Mouse (Mus musculus) adrenal gland, adult (tissue): Measurements from ENCODE around the gene Gm10322.

Source experiments
- DNase-seq, 2 experiments: peaks; one replicate each; pipeline ENCODE4 v3.0.0; 2022 to 2023; ENCODE audit warnings: low spot score in 1 of 2; ENCODE audit not compliant: inconsistent age in 2 of 2

Gm10322 gene

GRCm38 (mm10) chr10:59600516-59600915 lies 15.3 kb upstream of the Gm10322 start:
- peak; percentile 60 to 84 for DNase-seq

GRCm38 (mm10) chr10:59602043-59602442 lies 13.8 kb upstream of the Gm10322 start:
- peak in 1 of 2 experiments; percentile 29 for DNase-seq

GRCm38 (mm10) chr10:59602891-59603290 lies 13.0 kb upstream of the Gm10322 start:
- peak; percentile 59 to 76 for DNase-seq

- peak in 1 of 2 experiments; percentile 70 for DNase-seq
These were observed 12.0 kb upstream of the Gm10322 start for GRCm38 (mm10) chr10:59603843-59604242.

DNA sequence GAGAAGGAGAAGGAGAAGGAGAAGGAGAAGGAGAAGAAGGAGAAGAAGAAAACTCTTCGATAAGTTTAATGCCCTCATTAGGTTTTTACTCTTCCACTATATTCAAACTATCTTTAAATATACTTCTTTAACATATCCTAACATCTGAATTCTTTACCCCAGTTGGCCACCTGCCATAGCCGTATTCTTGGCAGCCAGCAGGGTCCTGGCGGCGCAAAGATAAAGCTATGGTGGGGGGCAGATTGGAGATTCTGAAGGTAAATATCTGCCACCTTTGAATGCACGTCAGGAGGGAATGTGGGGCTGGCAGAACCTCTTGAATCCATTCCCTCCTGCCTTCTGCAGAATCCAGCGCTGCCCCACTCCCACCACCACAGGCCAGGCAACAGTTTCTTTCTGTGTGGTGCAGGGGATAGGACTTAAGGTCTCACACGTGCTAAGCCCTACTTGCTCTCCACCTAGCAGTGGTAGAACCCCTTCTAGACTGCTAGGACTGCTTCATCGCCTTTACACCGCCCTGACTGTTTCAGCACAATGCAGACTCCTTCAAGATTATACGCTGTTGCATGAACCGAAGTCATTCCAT lies 10.9 kb upstream of the Gm10322 start:
- DNase-seq: no peak

DNA sequence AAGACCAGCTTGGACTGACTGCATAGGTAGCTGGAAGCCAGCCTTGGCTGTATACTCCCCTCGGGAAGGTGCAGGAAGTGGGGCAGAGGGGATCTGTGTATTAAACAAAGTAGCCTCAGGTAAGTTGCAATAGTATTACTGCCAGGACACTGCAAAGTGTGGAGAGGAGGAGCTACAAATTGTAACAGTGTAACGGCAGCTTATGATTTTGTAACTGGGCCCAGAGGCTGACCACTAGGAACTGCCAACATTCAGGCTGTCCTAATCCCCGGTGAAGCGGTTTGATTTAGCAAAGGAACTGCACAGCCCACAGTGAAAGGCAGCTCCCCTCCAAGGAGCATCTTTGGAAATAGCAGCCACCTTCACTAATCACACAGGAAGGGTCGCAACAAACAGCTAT lies 2.6 kb upstream of the Gm10322 start:
- no peak for DNase-seq

DNA sequence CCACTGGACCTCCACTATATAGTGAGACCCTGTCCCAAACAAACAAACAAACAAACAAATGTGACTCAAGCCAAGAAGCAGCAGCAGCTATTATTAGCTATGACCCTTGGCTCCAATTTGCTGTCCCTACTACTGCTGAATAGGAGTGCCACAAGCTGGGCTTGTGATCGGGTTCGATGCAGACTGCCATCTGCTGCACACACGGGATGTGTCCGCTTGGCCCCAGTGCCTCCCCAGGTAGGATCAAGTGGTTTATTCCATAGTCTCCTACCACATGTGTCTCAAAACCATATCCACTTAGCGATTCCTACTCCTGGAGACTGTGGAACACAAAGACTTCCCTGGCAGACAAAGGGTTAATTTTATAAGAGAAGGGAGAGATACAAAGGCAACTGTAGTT lies 1.7 kb upstream of the Gm10322 start:
- no peak for DNase-seq

- DNase-seq: no peak
These were observed 452 bp upstream of the Gm10322 start for GRCm38 (mm10) chr10:59615411-59615810.

- DNase-seq: peak; percentile 97 to 99
These were observed 659 bp downstream of the Gm10322 start, which contains the start of gene Mcu for GRCm38 (mm10) chr10:59616522-59616921. Mcu (minus strand) TSS chr10:59616692.

GRCm38 (mm10) chr10:59617776-59618175 lies 1.9 kb downstream of the Gm10322 start:
- DNase-seq: no peak

- DNase-seq: no peak
These were observed 5.5 kb downstream of the Gm10322 start for GRCm38 (mm10) chr10:59621355-59621754.

DNA sequence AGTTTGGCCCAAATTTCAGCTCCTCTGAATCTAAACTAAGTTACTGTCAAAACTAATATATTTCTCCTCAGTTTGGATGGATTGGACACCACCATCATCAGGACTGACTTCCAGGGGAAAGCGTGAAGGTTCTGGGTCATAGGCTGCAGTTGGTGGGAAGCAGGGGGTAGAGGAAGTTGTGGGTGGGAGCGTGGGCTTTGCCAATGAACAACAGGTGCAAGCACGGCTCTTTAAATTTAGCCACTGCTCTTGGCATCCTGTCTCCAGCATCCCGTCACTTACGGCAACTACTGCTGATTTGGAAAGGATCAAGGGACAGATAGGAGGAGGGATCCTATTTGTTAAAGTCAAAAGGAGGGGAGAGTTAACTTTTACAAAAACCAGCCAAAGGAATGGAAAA lies 7.6 kb downstream of the Gm10322 start:
- DNase-seq: no peak

DNA sequence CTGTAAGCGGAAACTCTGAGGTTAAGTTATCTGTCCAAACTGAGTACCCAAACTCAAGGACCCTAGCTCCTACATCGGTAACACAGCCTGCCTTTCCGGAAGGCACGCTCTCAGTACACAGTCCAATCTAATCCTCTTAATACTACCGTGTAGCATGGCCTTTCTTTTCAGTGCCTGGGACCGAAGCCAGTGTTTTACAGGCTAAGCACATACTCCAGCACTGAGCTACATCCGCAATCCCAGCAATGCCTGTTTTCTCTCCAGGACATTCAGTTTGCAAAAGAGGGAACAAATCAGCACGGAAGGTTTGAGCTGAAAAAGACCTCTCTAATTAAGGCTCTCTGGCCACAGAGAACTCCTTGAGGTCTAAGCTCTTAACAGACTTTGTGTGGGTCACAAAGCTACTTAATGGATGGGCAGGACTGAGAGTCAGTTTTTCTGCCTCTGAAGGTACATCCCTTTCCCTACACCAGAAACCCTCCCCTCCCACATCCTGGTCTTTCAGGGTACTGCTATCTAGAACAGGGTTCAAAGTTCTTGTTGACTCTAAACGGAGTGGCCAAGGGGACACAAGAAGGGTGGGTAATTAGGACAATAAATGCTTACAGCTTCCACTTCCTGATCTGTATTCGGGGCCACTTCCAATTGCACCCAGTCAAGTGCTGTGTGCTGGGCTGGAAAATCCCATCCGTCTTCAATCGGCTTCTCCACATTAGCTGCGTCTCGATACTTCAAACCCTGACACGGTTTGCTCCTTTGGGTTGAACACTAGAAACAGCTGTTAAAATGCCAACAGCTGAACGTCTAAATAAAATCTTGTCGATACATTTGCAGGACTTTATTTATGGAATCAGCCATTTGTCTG lies 13.0 kb downstream of the Gm10322 start:
- no peak for DNase-seq

DNA sequence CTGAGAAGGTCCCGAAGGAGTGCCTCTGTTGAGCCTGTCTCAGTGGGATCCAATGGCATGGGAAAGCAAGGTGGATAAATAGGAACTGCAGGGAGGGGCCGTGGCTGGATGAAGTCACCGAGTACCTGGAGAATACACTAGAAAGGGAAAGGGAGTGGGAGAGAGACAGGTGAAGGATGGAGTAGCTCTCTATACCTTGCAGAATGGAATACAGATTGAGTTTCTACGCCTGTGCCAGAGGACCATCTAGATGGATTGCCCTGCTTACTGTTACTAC lies 13.6 kb downstream of the Gm10322 start:
- DNase-seq: no peak

DNA sequence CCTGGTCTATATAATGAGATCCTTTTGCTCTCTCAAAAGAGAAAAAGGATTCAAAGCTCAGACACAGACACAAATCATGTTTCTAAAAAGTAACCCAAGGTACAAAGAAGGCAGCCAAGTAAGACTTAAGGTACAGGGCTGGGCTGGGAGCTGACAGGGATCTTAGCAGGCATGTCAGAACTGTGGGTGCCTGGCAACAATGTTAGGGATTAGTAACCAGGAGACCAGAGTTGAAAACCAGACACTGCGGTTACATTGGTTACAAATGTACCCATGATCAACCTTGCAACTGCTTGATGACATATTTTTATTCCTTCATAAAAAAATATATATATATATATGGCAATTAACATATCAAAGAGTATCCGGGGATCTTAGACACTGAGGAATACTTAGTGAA lies 20.2 kb downstream of the Gm10322 start:
- DNase-seq: no peak

DNA sequence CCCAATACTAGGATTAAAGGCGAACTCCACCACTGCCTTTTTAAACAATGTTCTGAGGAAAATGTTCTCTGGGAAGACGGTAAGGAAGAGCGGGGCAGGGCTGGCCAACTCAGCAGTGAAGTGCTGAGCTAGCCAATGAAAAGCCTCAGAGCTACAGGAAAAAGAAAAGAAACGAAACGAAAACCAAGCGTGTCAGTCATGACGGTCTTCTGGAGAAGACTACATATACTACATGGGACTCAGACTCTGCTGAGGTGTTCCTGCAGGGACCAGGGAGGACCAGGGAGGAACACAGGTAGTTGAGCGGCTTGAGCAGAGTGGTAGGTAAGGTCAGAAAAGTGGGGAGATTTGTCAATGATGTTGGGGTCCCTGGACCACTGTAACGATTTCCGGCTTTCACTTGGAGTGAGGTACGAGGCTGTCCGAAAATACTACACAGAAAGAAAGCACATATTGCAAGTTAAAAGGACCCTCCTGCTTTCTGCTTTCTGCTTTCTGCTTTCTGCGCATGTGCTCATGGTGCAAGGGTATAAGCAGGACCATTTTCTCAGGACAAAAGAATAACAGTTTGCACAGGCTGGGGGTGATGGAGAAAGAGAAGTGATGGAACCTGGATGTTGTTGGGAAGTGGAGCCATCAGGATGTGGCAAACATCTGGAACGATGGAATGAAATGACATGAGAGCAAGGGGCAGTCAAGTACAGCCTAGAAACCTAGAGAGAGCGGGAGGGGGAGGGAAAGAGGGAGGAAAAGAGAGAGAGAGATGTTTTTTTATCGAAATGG lies 21.1 kb downstream of the Gm10322 start:
- DNase-seq: no peak

DNA sequence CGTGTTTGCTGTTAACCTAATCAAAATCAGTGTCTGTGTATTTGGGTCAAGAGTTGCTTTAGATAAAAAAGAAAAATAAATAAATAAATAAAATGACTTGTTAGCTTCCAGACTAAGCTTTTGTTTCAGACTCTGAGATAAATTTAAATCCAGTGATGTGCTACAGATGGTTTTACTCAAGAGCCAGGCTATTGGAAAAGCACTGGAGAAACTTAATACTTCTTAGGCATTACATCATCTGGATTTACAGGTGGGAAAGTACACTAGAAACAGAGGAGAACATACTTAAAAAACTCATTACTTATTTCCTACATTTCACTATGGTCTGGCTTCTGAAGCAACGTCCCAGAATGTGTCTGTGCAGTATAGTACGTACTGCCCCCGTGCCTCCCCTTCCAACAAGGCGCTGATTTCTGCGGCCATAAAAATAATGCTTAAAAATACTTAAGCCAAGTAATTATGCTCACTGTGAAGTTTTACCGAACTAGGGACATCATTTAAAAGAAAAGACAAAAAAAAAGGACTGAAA lies 21.8 kb downstream of the Gm10322 start:
- no peak for DNase-seq

DNA sequence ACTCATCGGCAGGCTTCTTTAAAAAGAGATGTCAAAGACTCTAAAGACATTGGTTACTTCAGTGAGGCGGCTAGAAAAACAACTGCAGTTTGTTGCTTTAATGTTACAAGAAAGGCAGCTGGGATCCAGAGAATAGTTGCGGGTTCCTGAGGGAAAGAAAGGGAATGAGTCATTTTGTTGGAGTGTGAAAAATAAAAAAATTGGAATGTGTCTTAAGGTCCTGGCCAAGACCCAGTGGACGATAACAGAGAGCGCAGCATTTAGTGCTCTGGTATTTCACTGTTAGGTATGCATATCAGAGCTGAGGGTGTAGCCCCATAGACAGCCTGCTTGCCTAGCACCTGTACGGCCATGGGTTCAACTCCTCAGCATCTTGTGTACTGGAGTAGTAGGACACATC lies 22.7 kb downstream of the Gm10322 start:
- no peak for DNase-seq

DNA sequence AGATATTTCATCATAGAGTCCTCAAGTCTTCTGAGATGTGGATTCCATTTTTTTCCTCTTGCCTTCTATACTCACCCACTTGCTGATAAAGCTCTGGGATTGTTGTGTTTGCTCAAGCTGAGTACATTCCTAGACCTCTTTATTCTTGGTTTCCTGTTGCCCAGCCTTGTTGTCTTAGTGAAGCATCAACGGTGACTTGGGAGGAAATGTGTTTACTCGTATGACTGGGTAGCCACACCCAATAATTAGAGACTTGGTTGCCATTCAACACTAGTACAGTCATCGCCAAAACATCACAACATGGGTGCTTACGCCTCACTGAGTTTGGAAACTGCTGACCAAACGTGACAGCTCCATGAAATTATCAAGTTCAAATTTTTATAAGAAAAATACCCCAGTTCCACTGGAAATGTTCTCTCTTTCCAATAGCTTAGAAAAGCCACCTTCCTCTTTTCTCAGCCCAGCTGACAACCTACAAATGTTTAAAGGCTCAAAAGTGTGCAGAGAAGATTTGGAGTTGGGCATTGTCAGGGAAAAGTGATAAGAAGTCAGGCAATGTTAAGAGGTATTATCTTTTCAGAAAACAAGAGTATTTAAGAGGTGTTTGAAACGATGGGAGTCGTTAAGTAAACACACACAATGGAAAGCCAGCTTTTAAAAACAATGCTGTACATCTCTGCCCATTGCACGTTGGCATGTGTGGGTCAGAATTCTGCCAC lies 27.0 kb downstream of the Gm10322 start:
- no peak for DNase-seq

DNA sequence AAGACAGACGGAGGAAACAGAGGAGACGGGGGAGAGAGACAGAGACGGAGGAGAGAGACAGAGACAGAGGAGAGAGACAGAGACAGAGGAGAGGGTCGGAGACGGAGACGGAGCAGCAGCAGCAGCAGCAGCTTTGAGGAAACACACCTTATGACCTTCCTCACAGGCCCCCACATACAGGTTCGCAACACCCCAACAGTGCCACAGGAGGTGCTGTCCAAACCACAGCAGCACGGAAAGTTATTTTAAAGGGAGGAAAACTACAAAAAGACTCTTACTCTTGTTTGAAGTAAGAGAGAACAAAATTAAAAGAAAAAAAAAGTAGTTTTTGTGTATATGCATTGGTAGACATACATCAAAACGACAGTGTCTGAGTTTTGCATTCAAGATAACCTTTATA lies 27.8 kb downstream of the Gm10322 start:
- DNase-seq: no peak

DNA sequence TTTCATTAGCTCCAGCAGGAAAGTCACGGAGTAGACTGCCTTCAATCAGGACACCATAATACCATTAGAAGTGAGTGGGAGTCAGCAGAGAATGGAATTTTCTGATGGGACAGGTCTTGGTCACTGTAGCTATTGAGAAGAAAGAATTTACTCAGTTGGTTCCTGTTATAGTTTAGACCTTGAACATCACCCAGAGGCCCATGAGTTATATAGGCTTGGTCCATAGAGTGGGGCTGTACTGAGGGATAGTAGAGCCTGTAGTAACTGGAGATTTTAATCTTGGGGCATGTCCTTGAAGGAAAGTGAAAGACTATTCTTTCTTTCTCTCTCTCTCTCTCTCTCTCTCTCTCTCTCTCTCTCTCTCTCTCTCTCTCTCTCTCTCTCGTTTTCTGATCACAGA lies 28.8 kb downstream of the Gm10322 start:
- DNase-seq: no peak
